Mouse (Mus musculus) 416B (cell line): ENCODE measurements around the gene A330070K13Rik.

Source experiments
- DNase-seq: peaks from one replicate; pipeline ENCODE4 v3.0.0; 2011; ENCODE audit warnings: low read depth

The A330070K13Rik gene

GRCm38 (mm10) chr5:130329889-130330288 is 54.5 kb downstream of the A330070K13Rik start:
- peak; percentile 34 for DNase-seq
